Comparison of ENCODE assay signal across 12 mouse cellular contexts in genomic region chr8:71526272-71526671, GRCm38 (mm10). TPM values are rescaled to one million over a fixed set of nuclear protein-coding genes. Genes with fewer than 3 reads are reported as not detected.
A peak's percentile ranks its signal among the peaks of the same experiment; 100 is the strongest.
DNase-seq lines count a peak whose midpoint lies in the region; ATAC-seq and TF ChIP-seq lines count a peak whose summit lies in the region.
"Had no signal": no experiment of that assay in that cellular context is flagged by ENCODE, and none has a peak within 500 bp of the region (broad histone marks: within the 10 kb centered on the region; RNA-seq: fewer than 3 reads in every experiment).

No protein-coding gene starts in this region.

- in situ Hi-C loops in ES-E14 (cut with MboI; ENCODE audit: low sequenced_read_pairs in 2 of 2, unreplicated experiment in 2 of 2): no loop called here

- ATAC-seq in forebrain, embryonic 16.5 days: no peak
- ATAC-seq in kidney, embryonic 16.5 days (ENCODE audit: low FRiP score, low TSS enrichment): 0 out of 2 replicates have a peak, but pooled peaks have one; percentile 21
- ATAC-seq in heart, postnatal 0 days (ENCODE audit: insufficient read depth, low read depth): peak; percentile 14; the same call in 1 of the 2 replicates
- ATAC-seq: hindbrain, embryonic 16.5 days had no signal

- H3K27ac ChIP-seq in forebrain, embryonic 10.5 days: peak overlapping the region; percentile 58; the same call in 1 of the 2 replicates
- H3K27ac ChIP-seq in forebrain, embryonic 16.5 days (ENCODE audit: low read length): no peak overlapping the region
- peak overlapping the region; percentile 71 for H3K27ac ChIP-seq in kidney, embryonic 16.5 days (ENCODE audit: low read length)
- peak overlapping the region; percentile 76 for H3K27ac ChIP-seq in ES-E14 (ENCODE audit: insufficient read depth, low read depth, low read length, poor library complexity, severe bottlenecking)
- H3K27ac ChIP-seq in heart, postnatal 0 days (ENCODE audit: low read depth): peak overlapping the region; percentile 96

- H3K9ac ChIP-seq in forebrain, embryonic 16.5 days (replicated peaks; ENCODE audit: low read depth, low read length): no peak overlapping the region
- no peak overlapping the region for H3K9ac ChIP-seq in kidney, embryonic 16.5 days (replicated peaks; ENCODE audit: low read length)
- peak overlapping the region; percentile 60 for H3K9ac ChIP-seq in ES-E14 (ENCODE audit: insufficient read depth, low read depth, low read length, poor library complexity, severe bottlenecking)
- no peak overlapping the region for H3K9ac ChIP-seq in heart, postnatal 0 days (replicated peaks; ENCODE audit: low read depth, low read length)

- DNase-seq in forebrain, embryonic 10.5 days (ENCODE audit: extremely low spot score, low spot score): no peak
- no peak for DNase-seq in kidney, postnatal 4 days
- no peak for DNase-seq in ES-E14 (ENCODE audit: low read depth, low spot score)
- DNase-seq in heart, postnatal 0 days (ENCODE audit: low spot score): peak; percentile 66
- DNase-seq in spleen, postnatal 14 days (ENCODE audit: low spot score in 2 of 2): no peak
- DNase-seq in layer of hippocampus, postnatal 36 days: no peak
- DNase-seq: cerebellum, postnatal 25 days; right cerebral cortex, adult 18-20 months; thymus, adult 18-20 months had no signal

- TF ChIP-seq CTCF in heart, postnatal 0 days (IDR thresholded peaks at IDR 0.05; ENCODE audit: low read depth): no peak

- peak overlapping the region; percentile 18; the same call in 1 of the 2 replicates for H3K4me3 ChIP-seq in forebrain, embryonic 10.5 days
- no peak overlapping the region for H3K4me3 ChIP-seq in forebrain, embryonic 16.5 days (replicated peaks; ENCODE audit: low read length)
- H3K4me3 ChIP-seq in kidney, embryonic 16.5 days (ENCODE audit: low read length): no peak overlapping the region
- H3K4me3 ChIP-seq in ES-E14 (ENCODE audit: insufficient read depth in 1 of 2, low read depth in 1 of 2, low read length in 2 of 2, poor library complexity in 1 of 2, severe bottlenecking in 1 of 2): peak overlapping the region; percentile 7 to 52; a peak in 2 of 4 replicates
- no peak overlapping the region for H3K4me3 ChIP-seq in heart, postnatal 0 days (ENCODE audit: low read depth, low read length)

- 7% methylated on average over 6 of the region's 6 CpGs for WGBS in forebrain, embryonic 10.5 days
- 5% methylated on average over 6 of the region's 6 CpGs for WGBS in forebrain, embryonic 16.5 days
- 32% methylated on average over 6 of the region's 6 CpGs for WGBS in kidney, embryonic 16.5 days
- 22% methylated on average over 6 of the region's 6 CpGs for WGBS in heart, postnatal 0 days

- H3K9me3 ChIP-seq in forebrain, embryonic 10.5 days: no peaks in the 10 kb centered on the region
- no peaks in the 10 kb centered on the region for H3K9me3 ChIP-seq in forebrain, embryonic 16.5 days (ENCODE audit: control insufficient read depth, low read length)
- no peaks in the 10 kb centered on the region for H3K9me3 ChIP-seq in kidney, embryonic 16.5 days (ENCODE audit: low read length)
- no peaks in the 10 kb centered on the region for H3K9me3 ChIP-seq in ES-E14 (ENCODE audit: control insufficient read depth, insufficient read depth, low read depth, low read length)
- no peaks in the 10 kb centered on the region for H3K9me3 ChIP-seq in heart, postnatal 0 days (replicated peaks; ENCODE audit: control insufficient read depth, low read length)

- no peak overlapping the region for H3K4me2 ChIP-seq in forebrain, embryonic 16.5 days (ENCODE audit: low read length)
- no peak overlapping the region for H3K4me2 ChIP-seq in kidney, embryonic 16.5 days (replicated peaks; ENCODE audit: low read depth, low read length)
- no peak overlapping the region for H3K4me2 ChIP-seq in heart, postnatal 0 days (ENCODE audit: low read depth, low read length)

- peaks cover 35% of the 10 kb centered on the region for H3K4me1 ChIP-seq in forebrain, embryonic 10.5 days
- H3K4me1 ChIP-seq in forebrain, embryonic 16.5 days (replicated peaks; ENCODE audit: control insufficient read depth, insufficient read depth, low read length): peaks cover 7% of the 10 kb centered on the region; the same call in 1 of the 2 replicates
- H3K4me1 ChIP-seq in kidney, embryonic 16.5 days (ENCODE audit: insufficient read depth, low read length): peaks cover 24% of the 10 kb centered on the region
- peaks cover 7 to 28% of the 10 kb centered on the region in 2 experiments for H3K4me1 ChIP-seq in ES-E14 (ENCODE audit: control insufficient read depth in 2 of 2, insufficient read depth in 2 of 2, low read length in 2 of 2, poor library complexity in 1 of 2)
- H3K4me1 ChIP-seq in heart, postnatal 0 days (ENCODE audit: control insufficient read depth, insufficient read depth): peaks cover 22% of the 10 kb centered on the region

- H3K36me3 ChIP-seq in forebrain, embryonic 10.5 days (replicated peaks): no peaks in the 10 kb centered on the region
- no peaks in the 10 kb centered on the region for H3K36me3 ChIP-seq in forebrain, embryonic 16.5 days (ENCODE audit: control insufficient read depth, insufficient read depth)
- H3K36me3 ChIP-seq in kidney, embryonic 16.5 days (ENCODE audit: insufficient read depth, low read length): no peaks in the 10 kb centered on the region
- H3K36me3 ChIP-seq in ES-E14 (ENCODE audit: control insufficient read depth, insufficient read depth, low read length, poor library complexity, severe bottlenecking): no peaks in the 10 kb centered on the region; the same call in 1 of the 2 replicates
- H3K36me3 ChIP-seq in heart, postnatal 0 days (replicated peaks; ENCODE audit: control insufficient read depth, insufficient read depth, low read length): no peaks in the 10 kb centered on the region

- TF ChIP-seq EP300 in heart, postnatal 0 days (IDR thresholded peaks at IDR 0.05; ENCODE audit: low read depth): no peak

- H3K27me3 ChIP-seq in forebrain, embryonic 10.5 days (ENCODE audit: poor library complexity, severe bottlenecking): peaks cover 67% of the 10 kb centered on the region
- H3K27me3 ChIP-seq in forebrain, embryonic 16.5 days (replicated peaks; ENCODE audit: control insufficient read depth, insufficient read depth, low read length): peaks cover 18% of the 10 kb centered on the region
- peaks cover 16% of the 10 kb centered on the region for H3K27me3 ChIP-seq in kidney, embryonic 16.5 days (ENCODE audit: insufficient read depth, low read length)
- peaks cover 8% of the 10 kb centered on the region for H3K27me3 ChIP-seq in heart, postnatal 0 days (ENCODE audit: control insufficient read depth, insufficient read depth, low read length)

TF ChIP-seq in ES-E14, 5 proteins besides CTCF, POLR2A, EP300 and RAD21 (continues in another document):
- TF ChIP-seq ZNF384 (IDR thresholded peaks at IDR 0.05; ENCODE audit: low read depth, low read length): no peak
- TF ChIP-seq MAFK (IDR thresholded peaks at IDR 0.05; ENCODE audit: insufficient read depth, low read depth, low read length): peak; percentile 52; the same call in 1 of the 2 replicates

RNA-seq across cellular contexts. Expression of gene Ccdc194, which starts 0.8 kb away (rescaled TPM):
- 0.47 TPM in 1 of 2 replicates, not detected in the other for polyA plus RNA-seq in forebrain, embryonic 10.5 days (2016; fragmentation: Nextera tagmentation; extraction: Ambion mirVana)
- polyA plus RNA-seq in forebrain, embryonic 16.5 days (2015; fragmentation: Nextera tagmentation; extraction: Ambion mirVana): 0.26 TPM in 1 of 2 replicates, not detected in the other
- polyA plus RNA-seq in kidney, embryonic 16.5 days (2015; fragmentation: Nextera tagmentation; extraction: Ambion mirVana): 0.15 and 0.61 TPM in 2 replicates
- 2.4 and 2.6 TPM in 2 replicates for total RNA-seq in ES-E14 (2012; rRNA removed)
- 1.1 TPM in 1 of 2 replicates, not detected in the other for total RNA-seq in heart, postnatal 0 days (2014; rRNA removed; ENCODE audit: low replicate concordance)
- polyA plus RNA-seq in heart, postnatal 0 days (2015; fragmentation: Nextera tagmentation; extraction: Ambion mirVana): 0.12 and 0.14 TPM in 2 replicates
- not detected for total RNA-seq in layer of hippocampus, postnatal 36 days (2021)

RNA-seq across cellular contexts. Expression of gene Bst2, which starts 11.0 kb away (rescaled TPM):
- polyA plus RNA-seq in forebrain, embryonic 10.5 days (2016; fragmentation: Nextera tagmentation; extraction: Ambion mirVana): 6.7 and 7.4 TPM in 2 replicates
- 4.7 and 7.5 TPM in 2 replicates for polyA plus RNA-seq in forebrain, embryonic 16.5 days (2015; fragmentation: Nextera tagmentation; extraction: Ambion mirVana)
- 53.6 and 55.6 TPM in 2 replicates for polyA plus RNA-seq in kidney, embryonic 16.5 days (2015; fragmentation: Nextera tagmentation; extraction: Ambion mirVana)
- total RNA-seq in ES-E14 (2012; rRNA removed): 135 and 207 TPM in 2 replicates
- 101 and 109 TPM in 2 replicates for total RNA-seq in heart, postnatal 0 days (2014; rRNA removed; ENCODE audit: low replicate concordance)
- polyA plus RNA-seq in heart, postnatal 0 days (2015; fragmentation: Nextera tagmentation; extraction: Ambion mirVana): 42.9 and 43.3 TPM in 2 replicates
- total RNA-seq in layer of hippocampus, postnatal 36 days (2021): 1 to 10 TPM; 3.0 to 5.8 TPM

RNA-seq across cellular contexts. Expression of gene Plvap, which starts 14.7 kb away (rescaled TPM):
- polyA plus RNA-seq in forebrain, embryonic 10.5 days (2016; fragmentation: Nextera tagmentation; extraction: Ambion mirVana): 43.3 and 47.5 TPM in 2 replicates
- 3.5 and 4.4 TPM in 2 replicates for polyA plus RNA-seq in forebrain, embryonic 16.5 days (2015; fragmentation: Nextera tagmentation; extraction: Ambion mirVana)
- polyA plus RNA-seq in kidney, embryonic 16.5 days (2015; fragmentation: Nextera tagmentation; extraction: Ambion mirVana): 165 TPM in 2 replicates
- 2.0 and 2.5 TPM in 2 replicates for total RNA-seq in ES-E14 (2012; rRNA removed)
- total RNA-seq in heart, postnatal 0 days (2014; rRNA removed; ENCODE audit: low replicate concordance): 51.6 and 95.2 TPM in 2 replicates
- 63.4 and 64.8 TPM in 2 replicates for polyA plus RNA-seq in heart, postnatal 0 days (2015; fragmentation: Nextera tagmentation; extraction: Ambion mirVana)
- total RNA-seq in layer of hippocampus, postnatal 36 days (2021): 1 to 10 TPM; 6.3 to 6.7 TPM

RNA-seq across cellular contexts. Expression of gene Mvb12a, which starts 16.4 kb away (rescaled TPM):
- 65.9 and 66.0 TPM in 2 replicates for polyA plus RNA-seq in forebrain, embryonic 10.5 days (2016; fragmentation: Nextera tagmentation; extraction: Ambion mirVana)
- polyA plus RNA-seq in forebrain, embryonic 16.5 days (2015; fragmentation: Nextera tagmentation; extraction: Ambion mirVana): 52.8 and 65.3 TPM in 2 replicates
- 114 and 118 TPM in 2 replicates for polyA plus RNA-seq in kidney, embryonic 16.5 days (2015; fragmentation: Nextera tagmentation; extraction: Ambion mirVana)
- 50.4 and 58.8 TPM in 2 replicates for total RNA-seq in ES-E14 (2012; rRNA removed)
- total RNA-seq in heart, postnatal 0 days (2014; rRNA removed; ENCODE audit: low replicate concordance): 47.6 and 61.5 TPM in 2 replicates
- 54.4 and 55.3 TPM in 2 replicates for polyA plus RNA-seq in heart, postnatal 0 days (2015; fragmentation: Nextera tagmentation; extraction: Ambion mirVana)
- total RNA-seq in layer of hippocampus, postnatal 36 days (2021): 10 to 100 TPM; 30.1 to 34.7 TPM

RNA-seq across cellular contexts. Expression of gene Tmem221, which starts 32.4 kb away (rescaled TPM):
- polyA plus RNA-seq in forebrain, embryonic 10.5 days (2016; fragmentation: Nextera tagmentation; extraction: Ambion mirVana): 0.17 and 0.28 TPM in 2 replicates
- 0.15 and 0.16 TPM in 2 replicates for polyA plus RNA-seq in forebrain, embryonic 16.5 days (2015; fragmentation: Nextera tagmentation; extraction: Ambion mirVana)
- 16.3 and 16.7 TPM in 2 replicates for polyA plus RNA-seq in kidney, embryonic 16.5 days (2015; fragmentation: Nextera tagmentation; extraction: Ambion mirVana)
- total RNA-seq in ES-E14 (2012; rRNA removed): 0.18 and 0.58 TPM in 2 replicates
- total RNA-seq in heart, postnatal 0 days (2014; rRNA removed; ENCODE audit: low replicate concordance): 0.08 TPM in 1 of 2 replicates, not detected in the other
- 0.23 and 0.37 TPM in 2 replicates for polyA plus RNA-seq in heart, postnatal 0 days (2015; fragmentation: Nextera tagmentation; extraction: Ambion mirVana)
- not detected for total RNA-seq in layer of hippocampus, postnatal 36 days (2021)

Comparison
In these comparisons a context has a peak if more than half of its experiments do, and no peak if none do; other contexts are left out.
1. H3K4me3 ChIP-seq: peak in forebrain, embryonic 10.5 days (single experiment) and ES-E14 (2 of 2); none in forebrain, embryonic 16.5 days (single experiment), kidney, embryonic 16.5 days (single experiment) and heart, postnatal 0 days (single experiment).